Mouse (Mus musculus) forebrain, embryonic 11.5 days (tissue): ENCODE measurements at regions not wholly inside any gene's neighbourhood (a gene's known extent, or its start where the extent isn't known, plus 50 kb on each side); places are given as distances from the start of the nearest gene placed in this dataset.

Experiments used
- ATAC-seq: fragments of 200-750 bp; cut with Nextera tagmentation; replicated peaks from 2 replicates; pipeline ENCODE4 v1.8.0; 2017; ENCODE audit warnings: moderate TSS enrichment; ENCODE audit not compliant: low FRiP score
- DNase-seq: peaks from one replicate; pipeline ENCODE4 v3.0.0-alpha.2; 2017; ENCODE audit warnings: low spot score
- H3K27ac ChIP-seq: fragments of 300-500 bp; sonication (generic); 2 replicates; pipeline ENCODE4 v1.5.1; 2014; ENCODE audit warnings: low read depth, low read length
- H3K27me3 ChIP-seq: fragments of 300-500 bp; sonication (generic); 2 replicates; pipeline ENCODE4 v1.6.1; 2014; ENCODE audit warnings: mild to moderate bottlenecking, low read length, mixed read lengths; ENCODE audit not compliant: control insufficient read depth, insufficient read depth
- H3K36me3 ChIP-seq: fragments of 300-500 bp; sonication (generic); 2 replicates; pipeline ENCODE4 v1.6.1; 2014; ENCODE audit warnings: mild to moderate bottlenecking, low read length, moderate library complexity, mixed read lengths; ENCODE audit not compliant: control insufficient read depth, insufficient read depth
- H3K4me1 ChIP-seq: fragments of 300-500 bp; sonication (generic); replicated peaks from 2 replicates; pipeline ENCODE4 v1.6.1; 2014; ENCODE audit warnings: low read length, mixed read lengths; ENCODE audit not compliant: control insufficient read depth, insufficient read depth
- H3K4me2 ChIP-seq: fragments of 300-500 bp; sonication (generic); 2 replicates; pipeline ENCODE4 v1.6.1; 2014; ENCODE audit warnings: low read depth, mild to moderate bottlenecking, low read length, moderate library complexity, mixed read lengths; ENCODE audit not compliant: severe bottlenecking
- H3K4me3 ChIP-seq: fragments of 300-500 bp; sonication (generic); 2 replicates; pipeline ENCODE4 v1.5.1; 2014; ENCODE audit warnings: low read depth, low read length
- H3K9ac ChIP-seq: fragments of 300-500 bp; sonication (generic); 2 replicates; pipeline ENCODE4 v1.6.1; 2014; ENCODE audit warnings: low read length
- H3K9me3 ChIP-seq: fragments of 300-500 bp; sonication (generic); 2 replicates; pipeline ENCODE4 v1.6.1; 2016; ENCODE audit warnings: low read length, mixed read lengths; ENCODE audit not compliant: control insufficient read depth
- WGBS: fragments of 180-500 bp; shearing (Covaris S2); extraction: QIAGEN DNeasy Blood & Tissue Kit; methylation state at CpG from one replicate; pipeline ENCODE4 v1.1.7; 2014; 5-methylcytosine and 5-hydroxymethylcytosine counted together

DNA sequence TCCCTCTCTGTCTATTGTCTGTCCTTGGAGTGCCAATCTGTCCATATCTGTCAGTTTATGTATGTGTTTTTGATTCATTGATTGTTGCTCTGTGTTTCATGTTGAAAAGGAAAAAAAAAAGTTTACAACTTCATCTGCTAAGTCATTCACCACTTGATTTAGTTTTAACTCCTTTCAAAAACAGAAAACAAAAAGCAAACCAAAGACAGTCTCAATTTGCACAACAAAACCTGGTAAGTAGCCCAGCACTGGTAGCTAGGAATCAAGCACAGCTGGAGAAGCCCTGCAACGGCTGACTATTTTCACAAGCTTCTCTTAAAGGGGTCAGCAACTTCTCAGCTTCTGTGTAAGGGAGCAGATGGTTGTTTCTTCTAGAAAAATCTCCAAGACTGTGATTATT lies 72.9 kb upstream of the Adgrf1 start:
- no peak overlapping the region for H3K27ac ChIP-seq
- no peak for ATAC-seq
- no peaks in the 10 kb centered on the region for H3K36me3 ChIP-seq
- H3K4me1 ChIP-seq, result no peaks in the 10 kb centered on the region
- 52% methylated on average over 1 of the region's 1 CpGs for WGBS
- no peak overlapping the region for H3K4me3 ChIP-seq
- DNase-seq, result no peak
- H3K27me3 ChIP-seq, result no peaks in the 10 kb centered on the region
- no peak overlapping the region for H3K9ac ChIP-seq
- H3K9me3 ChIP-seq, result no peaks in the 10 kb centered on the region; the same call in 1 of the 2 replicates
- H3K4me2 ChIP-seq, result no peak overlapping the region

DNA sequence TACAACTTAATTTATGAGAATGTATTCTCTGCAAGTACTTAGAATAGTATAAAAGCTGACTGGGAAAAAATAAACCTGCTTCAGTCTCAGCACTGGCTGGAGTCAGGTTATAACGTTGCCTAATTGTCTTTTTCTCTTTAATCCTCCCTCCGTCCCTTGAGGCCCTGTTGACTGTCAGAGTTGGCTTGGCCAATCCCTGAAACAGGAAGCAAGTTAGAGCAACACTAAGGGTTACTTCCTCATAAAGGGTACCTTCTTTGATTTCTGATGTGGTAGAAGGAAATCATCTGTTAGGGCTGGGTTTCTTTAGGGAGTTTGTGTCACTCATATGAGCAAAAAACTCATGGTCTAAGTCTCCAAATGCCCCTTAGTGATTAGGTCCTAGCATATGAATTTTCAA lies 69.3 kb upstream of the Adgrf1 start:
- DNase-seq, result no peak
- H3K9ac ChIP-seq, result no peak overlapping the region
- H3K4me2 ChIP-seq, result no peak overlapping the region
- H3K9me3 ChIP-seq, result no peaks in the 10 kb centered on the region; the same call in 1 of the 2 replicates
- ATAC-seq, result no peak
- WGBS, result 74% methylated on average over 2 of the region's 2 CpGs
- H3K27me3 ChIP-seq, result no peaks in the 10 kb centered on the region
- no peaks in the 10 kb centered on the region for H3K4me1 ChIP-seq
- no peak overlapping the region for H3K4me3 ChIP-seq
- no peaks in the 10 kb centered on the region for H3K36me3 ChIP-seq
- no peak overlapping the region for H3K27ac ChIP-seq

DNA sequence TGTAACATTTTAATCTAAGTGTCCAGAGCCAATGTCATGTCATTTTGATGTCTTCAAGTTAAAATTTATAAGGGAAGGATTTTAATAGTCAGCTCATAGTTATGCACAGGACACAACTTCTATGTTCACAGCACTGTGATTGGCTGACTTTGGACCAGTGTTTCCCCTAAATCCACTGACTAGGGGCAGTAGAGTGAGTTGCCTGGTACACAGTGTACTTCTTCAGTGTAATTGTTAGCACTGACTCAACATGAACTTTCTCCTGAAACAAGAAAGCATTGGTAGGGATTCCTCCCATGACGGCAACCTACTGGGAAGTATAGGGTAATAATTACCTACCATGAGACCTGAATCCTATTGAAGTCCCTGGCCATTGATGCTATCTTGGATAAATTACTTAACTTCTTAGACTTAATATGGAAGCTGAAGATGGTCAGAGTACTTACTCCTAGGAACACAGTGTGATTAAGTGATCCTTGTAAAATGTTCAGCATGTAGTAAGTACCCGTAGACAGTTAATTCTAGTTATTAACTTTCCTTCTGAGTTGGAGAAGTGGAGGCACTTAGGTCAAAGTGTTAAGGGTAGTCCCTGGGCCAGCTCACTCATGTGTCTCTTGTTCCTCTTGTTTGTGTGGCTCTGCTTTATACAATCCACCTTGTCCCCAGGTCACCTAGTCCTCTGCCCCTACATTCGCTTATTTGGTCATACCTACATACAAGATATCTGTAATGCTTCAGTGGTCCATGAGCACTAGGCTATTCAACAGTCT lies 63.2 kb upstream of the Adgrf1 start:
- H3K4me1 ChIP-seq, result no peaks in the 10 kb centered on the region
- no peaks in the 10 kb centered on the region; the same call in 1 of the 2 replicates for H3K9me3 ChIP-seq
- 93% methylated on average over 3 of the region's 3 CpGs for WGBS
- H3K4me2 ChIP-seq, result no peak overlapping the region
- no peak overlapping the region for H3K9ac ChIP-seq
- H3K4me3 ChIP-seq, result no peak overlapping the region
- DNase-seq (no peak), ATAC-seq (no peak)
- H3K27me3 ChIP-seq, result no peaks in the 10 kb centered on the region
- no peaks in the 10 kb centered on the region for H3K36me3 ChIP-seq
- no peak overlapping the region for H3K27ac ChIP-seq

DNA sequence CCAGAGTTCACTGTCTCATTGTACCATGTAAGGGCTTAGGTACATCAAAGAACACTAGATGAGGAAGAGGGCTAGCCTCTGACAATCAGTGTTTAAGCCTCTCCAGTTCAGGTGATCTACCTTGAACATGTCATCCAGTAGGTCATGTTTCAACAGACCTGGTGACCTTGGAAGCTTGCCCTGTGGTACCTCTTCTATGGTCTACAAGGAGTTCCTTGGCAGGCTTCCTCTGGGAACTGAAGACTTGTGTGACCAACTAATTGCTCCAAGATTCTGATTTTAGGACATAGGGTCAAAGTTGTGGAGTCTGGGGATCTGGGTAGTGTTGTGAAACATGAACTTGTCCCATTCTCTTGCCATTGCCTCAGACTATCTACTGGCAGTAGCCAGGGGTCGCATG lies 60.4 kb upstream of the Adgrf1 start:
- Histone ChIP-seq H3K9me3 (no peaks in the 10 kb centered on the region), H3K4me1 (no peaks in the 10 kb centered on the region), H3K4me2 (no peak overlapping the region), H3K9ac (no peak overlapping the region), H3K4me3 (no peak overlapping the region), H3K27ac (no peak overlapping the region), H3K36me3 (no peaks in the 10 kb centered on the region), H3K27me3 (no peaks in the 10 kb centered on the region)
- WGBS, result 84% methylated on average over 1 of the region's 1 CpGs
- ATAC-seq (no peak), DNase-seq (no peak)

DNA sequence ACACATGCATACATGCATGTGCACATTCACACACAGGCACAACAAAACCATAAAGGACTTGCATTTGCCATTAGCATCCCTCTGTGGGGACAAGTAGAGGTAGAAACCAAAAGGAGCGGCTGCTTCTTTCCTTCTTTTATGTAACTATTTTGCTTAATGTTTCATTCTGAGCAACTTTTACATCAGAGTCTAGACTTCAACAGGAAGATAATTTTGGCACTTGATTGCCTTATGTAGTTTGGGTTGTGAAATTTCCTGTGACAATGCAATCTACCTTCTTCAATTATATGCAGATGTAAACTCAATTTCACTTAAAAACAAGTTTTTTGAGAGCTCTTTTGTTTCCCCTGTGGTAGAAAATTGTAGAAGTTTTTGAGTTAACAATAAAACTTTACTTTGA lies 56.1 kb upstream of the Adgrf1 start:
- Histone ChIP-seq H3K4me1 (no peaks in the 10 kb centered on the region), H3K27me3 (no peaks in the 10 kb centered on the region), H3K27ac (no peak overlapping the region), H3K4me2 (no peak overlapping the region), H3K9me3 (no peaks in the 10 kb centered on the region), H3K9ac (no peak overlapping the region), H3K4me3 (no peak overlapping the region), H3K36me3 (no peaks in the 10 kb centered on the region)
- WGBS, result 100% methylated on average over 1 of the region's 1 CpGs
- no peak for DNase-seq
- no peak for ATAC-seq

DNA sequence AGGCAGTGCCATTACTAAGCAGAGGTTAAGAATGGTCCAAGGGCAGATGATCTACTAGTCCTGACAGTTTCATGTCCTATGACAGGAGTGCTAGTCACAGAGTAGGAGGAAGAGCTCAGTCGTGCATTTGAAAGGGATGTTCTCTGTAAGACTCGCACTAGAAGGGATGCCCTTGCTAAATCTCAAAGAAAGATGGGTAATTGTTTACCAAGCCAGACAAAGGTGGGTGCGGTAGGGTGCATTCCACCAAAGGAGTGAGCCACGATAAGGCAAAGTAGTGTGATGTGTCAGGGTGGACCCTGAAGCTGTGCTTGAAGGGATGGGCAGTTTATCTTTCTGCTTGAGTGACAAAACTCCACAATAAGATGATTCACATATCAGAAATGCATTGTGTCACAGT lies 50.5 kb upstream of the Adgrf1 start:
- no peaks in the 10 kb centered on the region for H3K4me1 ChIP-seq
- no peaks in the 10 kb centered on the region for H3K27me3 ChIP-seq
- H3K27ac ChIP-seq, result no peak overlapping the region
- H3K4me3 ChIP-seq, result no peak overlapping the region
- WGBS, result 80% methylated on average over 4 of the region's 4 CpGs
- no peaks in the 10 kb centered on the region for H3K36me3 ChIP-seq
- H3K9me3 ChIP-seq, result no peaks in the 10 kb centered on the region
- no peak overlapping the region for H3K4me2 ChIP-seq
- DNase-seq, result no peak
- no peak overlapping the region for H3K9ac ChIP-seq
- no peak for ATAC-seq
